Mouse (Mus musculus): ENCODE measurements around the gene Zfp609. TPM values are rescaled to one million over a fixed set of nuclear protein-coding genes. Genes with fewer than 3 reads are reported as not detected.
"Not testable (repeated sequence)": the region's sequence is repeated elsewhere in the genome, so short reads cannot be mapped to it uniquely, and the experiment has no call there.

Zfp609 gene
- polyA plus RNA-seq, 1 experiment from 2014 or later = 6.4 TPM

- 71% methylated on average over 4 of the region's 4 CpGs for WGBS
- ATAC-seq (ENCODE audit: low read depth) (no peak), DNase-seq (ENCODE audit: low spot score) (no peak)
- Histone ChIP-seq H3K4me1 (ENCODE audit: control insufficient read depth, insufficient read depth, low read length) (peaks cover 20% of the 10 kb centered on the region), H3K9me3 (ENCODE audit: control insufficient read depth, low read length) (no peaks in the 10 kb centered on the region), H3K36me3 (ENCODE audit: control insufficient read depth, insufficient read depth, low read length) (no peaks in the 10 kb centered on the region), H3K27me3 (replicated peaks; ENCODE audit: control insufficient read depth, insufficient read depth, low read length) (no peaks in the 10 kb centered on the region), H3K9ac (ENCODE audit: low read depth, low read length) (no peak overlapping the region), H3K27ac (replicated peaks; ENCODE audit: low read depth, low read length) (no peak overlapping the region), H3K4me3 (ENCODE audit: low read depth, low read length) (no peak overlapping the region), H3K4me2 (ENCODE audit: low read depth, low read length) (no peak overlapping the region)
Observed at GRCm38 (mm10) chr9:65787829-65788344, 39.5 kb downstream of the Zfp609 start.

GRCm38 (mm10) chr9:65786885-65787787, 40.2 kb downstream of the Zfp609 start:
- peak; percentile 51 for DNase-seq (ENCODE audit: low spot score)
- no peak overlapping the region for H3K27ac ChIP-seq (replicated peaks; ENCODE audit: low read depth, low read length)
- ATAC-seq (ENCODE audit: low read depth) = no peak
- H3K4me2 ChIP-seq (ENCODE audit: low read depth, low read length) = no peak overlapping the region
- no peak overlapping the region for H3K4me3 ChIP-seq (ENCODE audit: low read depth, low read length)
- no peaks in the 10 kb centered on the region for H3K9me3 ChIP-seq (ENCODE audit: control insufficient read depth, low read length)
- H3K27me3 ChIP-seq (replicated peaks; ENCODE audit: control insufficient read depth, insufficient read depth, low read length) = no peaks in the 10 kb centered on the region
- 50% methylated on average over 8 of the region's 8 CpGs for WGBS
- H3K36me3 ChIP-seq (ENCODE audit: control insufficient read depth, insufficient read depth, low read length) = no peaks in the 10 kb centered on the region
- no peak overlapping the region for H3K9ac ChIP-seq (ENCODE audit: low read depth, low read length)
- peaks cover 23% of the 10 kb centered on the region for H3K4me1 ChIP-seq (ENCODE audit: control insufficient read depth, insufficient read depth, low read length)

- Histone ChIP-seq H3K9ac (ENCODE audit: low read depth, low read length) (no peak overlapping the region), H3K9me3 (ENCODE audit: control insufficient read depth, low read length) (no peaks in the 10 kb centered on the region), H3K27me3 (replicated peaks; ENCODE audit: control insufficient read depth, insufficient read depth, low read length) (no peaks in the 10 kb centered on the region), H3K4me3 (ENCODE audit: low read depth, low read length) (no peak overlapping the region), H3K36me3 (ENCODE audit: control insufficient read depth, insufficient read depth, low read length) (no peaks in the 10 kb centered on the region), H3K27ac (replicated peaks; ENCODE audit: low read depth, low read length) (no peak overlapping the region), H3K4me2 (ENCODE audit: low read depth, low read length) (no peak overlapping the region), H3K4me1 (ENCODE audit: control insufficient read depth, insufficient read depth, low read length) (peaks cover 17% of the 10 kb centered on the region)
- ATAC-seq (ENCODE audit: low read depth) (no peak), DNase-seq (ENCODE audit: low spot score) (no peak)
- 80% methylated on average over 4 of the region's 4 CpGs for WGBS
Observed at GRCm38 (mm10) chr9:65785772-65786368, 41.5 kb downstream of the Zfp609 start.

GRCm38 (mm10) chr9:65779619-65780018, 47.7 kb downstream of the Zfp609 start:
- DNase-seq (ENCODE audit: low spot score) = not testable (repeated sequence)

GRCm38 (mm10) chr9:65776874-65777432, 50.4 kb downstream of the Zfp609 start:
- H3K27ac ChIP-seq (replicated peaks; ENCODE audit: low read depth, low read length) = peak overlapping the region; percentile 54
- H3K27me3 ChIP-seq (replicated peaks; ENCODE audit: control insufficient read depth, insufficient read depth, low read length) = no peaks in the 10 kb centered on the region
- no peak overlapping the region for H3K4me3 ChIP-seq (ENCODE audit: low read depth, low read length)
- WGBS = 0% methylated on average over 1 of the region's 1 CpGs
- DNase-seq (ENCODE audit: low spot score) = peak; percentile 68
- peaks cover 8% of the 10 kb centered on the region for H3K4me1 ChIP-seq (ENCODE audit: control insufficient read depth, insufficient read depth, low read length)
- no peak overlapping the region for H3K4me2 ChIP-seq (ENCODE audit: low read depth, low read length)
- no peak overlapping the region for H3K9ac ChIP-seq (ENCODE audit: low read depth, low read length)
- ATAC-seq (ENCODE audit: low read depth) = peak; percentile 63
- no peaks in the 10 kb centered on the region for H3K9me3 ChIP-seq (ENCODE audit: control insufficient read depth, low read length)
- H3K36me3 ChIP-seq (ENCODE audit: control insufficient read depth, insufficient read depth, low read length) = no peaks in the 10 kb centered on the region

More at GRCm38 (mm10) chr9:65779619-65780018, 47.7 kb downstream of the Zfp609 start:
- peaks cover 15% of the 10 kb centered on the region for H3K4me1 ChIP-seq (ENCODE audit: control insufficient read depth, insufficient read depth, low read length)
- ATAC-seq (ENCODE audit: low read depth); H3K4me2 ChIP-seq (ENCODE audit: low read depth, low read length); H3K4me3 ChIP-seq (ENCODE audit: low read depth, low read length); H3K9ac ChIP-seq (ENCODE audit: low read depth, low read length); H3K27ac ChIP-seq (replicated peaks; ENCODE audit: low read depth, low read length); H3K9me3 ChIP-seq (ENCODE audit: control insufficient read depth, low read length); H3K36me3 ChIP-seq (ENCODE audit: control insufficient read depth, insufficient read depth, low read length); H3K27me3 ChIP-seq (replicated peaks; ENCODE audit: control insufficient read depth, insufficient read depth, low read length): not testable (repeated sequence)
- WGBS = 95% methylated on average over 3 of the region's 3 CpGs

- peak overlapping the region; percentile 54 for H3K27ac ChIP-seq (replicated peaks; ENCODE audit: low read depth, low read length)
- ATAC-seq (ENCODE audit: low read depth) (0 out of 2 replicates have a peak, but pooled peaks have one; percentile 33), DNase-seq (ENCODE audit: low spot score) (no peak)
- H3K9ac ChIP-seq (ENCODE audit: low read depth, low read length) = no peak overlapping the region
- no peak overlapping the region for H3K4me3 ChIP-seq (ENCODE audit: low read depth, low read length)
- H3K27me3 ChIP-seq (replicated peaks; ENCODE audit: control insufficient read depth, insufficient read depth, low read length) = no peaks in the 10 kb centered on the region
- WGBS = 22% methylated on average over 8 of the region's 8 CpGs
- no peaks in the 10 kb centered on the region for H3K9me3 ChIP-seq (ENCODE audit: control insufficient read depth, low read length)
- H3K4me1 ChIP-seq (ENCODE audit: control insufficient read depth, insufficient read depth, low read length) = peaks cover 8% of the 10 kb centered on the region
- H3K36me3 ChIP-seq (ENCODE audit: control insufficient read depth, insufficient read depth, low read length) = no peaks in the 10 kb centered on the region
- H3K4me2 ChIP-seq (ENCODE audit: low read depth, low read length) = no peak overlapping the region
Observed at GRCm38 (mm10) chr9:65776137-65776872, 51.1 kb downstream of the Zfp609 start.

GRCm38 (mm10) chr9:65773783-65774182, 53.6 kb downstream of the Zfp609 start:
- Histone ChIP-seq H3K27me3 (replicated peaks; ENCODE audit: control insufficient read depth, insufficient read depth, low read length) (no peaks in the 10 kb centered on the region), H3K27ac (replicated peaks; ENCODE audit: low read depth, low read length) (no peak overlapping the region), H3K36me3 (ENCODE audit: control insufficient read depth, insufficient read depth, low read length) (no peaks in the 10 kb centered on the region), H3K4me3 (ENCODE audit: low read depth, low read length) (no peak overlapping the region), H3K9ac (ENCODE audit: low read depth, low read length) (no peak overlapping the region), H3K9me3 (ENCODE audit: control insufficient read depth, low read length) (no peaks in the 10 kb centered on the region), H3K4me2 (ENCODE audit: low read depth, low read length) (no peak overlapping the region), H3K4me1 (ENCODE audit: control insufficient read depth, insufficient read depth, low read length) (peaks cover 8% of the 10 kb centered on the region)
- WGBS = 95% methylated on average over 7 of the region's 7 CpGs
- DNase-seq (ENCODE audit: low spot score) = no peak
- no peak for ATAC-seq (ENCODE audit: low read depth)

GRCm38 (mm10) chr9:65771011-65771664, 56.2 kb downstream of the Zfp609 start:
- no peak overlapping the region for H3K9ac ChIP-seq (ENCODE audit: low read depth, low read length)
- no peaks in the 10 kb centered on the region for H3K9me3 ChIP-seq (ENCODE audit: control insufficient read depth, low read length)
- H3K27ac ChIP-seq (replicated peaks; ENCODE audit: low read depth, low read length) = no peak overlapping the region
- H3K4me1 ChIP-seq (ENCODE audit: control insufficient read depth, insufficient read depth, low read length) = peaks cover 1% of the 10 kb centered on the region
- ATAC-seq (ENCODE audit: low read depth) = no peak
- H3K27me3 ChIP-seq (replicated peaks; ENCODE audit: control insufficient read depth, insufficient read depth, low read length) = no peaks in the 10 kb centered on the region
- no peak overlapping the region for H3K4me2 ChIP-seq (ENCODE audit: low read depth, low read length)
- no peak for DNase-seq (ENCODE audit: low spot score)
- H3K36me3 ChIP-seq (ENCODE audit: control insufficient read depth, insufficient read depth, low read length) = no peaks in the 10 kb centered on the region
- no peak overlapping the region for H3K4me3 ChIP-seq (ENCODE audit: low read depth, low read length)
- 33% methylated on average over 11 of the region's 11 CpGs for WGBS
